Mouse (Mus musculus): ENCODE data around the gene Tbc1d10c. TPM values are rescaled to one million over a fixed set of nuclear protein-coding genes. Genes with fewer than 3 reads are reported as not detected.

Tbc1d10c gene
- polyA plus RNA-seq, 1 experiment from 2014 or later: 2.2 TPM

GRCm38 (mm10) chr19:4203604-4204326 lies 12.7 kb upstream of the Tbc1d10c start:
- Histone ChIP-seq H3K4me1 (ENCODE audit: control insufficient read depth in 2 of 2, insufficient read depth in 2 of 2, low read length in 2 of 2) (peaks cover 14 to 17% of the 10 kb centered on the region in 2 experiments), H3K27me3 (ENCODE audit: control insufficient read depth, insufficient read depth, low read length) (peaks cover 16% of the 10 kb centered on the region), H3K9ac (ENCODE audit: low read length) (no peak overlapping the region), H3K27ac (replicated peaks in 1 of 2; ENCODE audit: control insufficient read depth in 1 of 2, insufficient read depth in 1 of 2, low read depth in 2 of 2, low read length in 2 of 2) (0 out of 4 replicates have a peak overlapping the region, but pooled peaks of 1 of the 2 experiments have one; percentile 38), H3K9me3 (ENCODE audit: control insufficient read depth, low read length) (no peaks in the 10 kb centered on the region), H3K36me3 (ENCODE audit: control insufficient read depth, insufficient read depth, low read length) (peaks cover 18% of the 10 kb centered on the region), H3K4me2 (ENCODE audit: low read length) (no peak overlapping the region), H3K4me3 (ENCODE audit: control insufficient read depth in 1 of 2, insufficient read depth in 1 of 2, low read depth in 1 of 2, low read length in 2 of 2) (no peak overlapping the region)
- 51% methylated on average over 13 of the region's 13 CpGs for WGBS
- no peak for ATAC-seq (ENCODE audit: insufficient number of reproducible peaks, insufficient read depth, low FRiP score, low read depth)

- Histone ChIP-seq H3K4me1 (ENCODE audit: control insufficient read depth in 2 of 2, insufficient read depth in 2 of 2, low read length in 2 of 2) (peaks cover 14 to 17% of the 10 kb centered on the region in 2 experiments), H3K27me3 (ENCODE audit: control insufficient read depth, insufficient read depth, low read length) (peaks cover 16% of the 10 kb centered on the region), H3K27ac (replicated peaks in 1 of 2; ENCODE audit: control insufficient read depth in 1 of 2, insufficient read depth in 1 of 2, low read depth in 2 of 2, low read length in 2 of 2) (no peak overlapping the region), H3K36me3 (ENCODE audit: control insufficient read depth, insufficient read depth, low read length) (peaks cover 24% of the 10 kb centered on the region), H3K9ac (ENCODE audit: low read length) (no peak overlapping the region), H3K4me2 (ENCODE audit: low read length) (no peak overlapping the region), H3K4me3 (ENCODE audit: control insufficient read depth in 1 of 2, insufficient read depth in 1 of 2, low read depth in 1 of 2, low read length in 2 of 2) (no peak overlapping the region), H3K9me3 (ENCODE audit: control insufficient read depth, low read length) (no peaks in the 10 kb centered on the region)
- 64% methylated on average over 3 of the region's 3 CpGs for WGBS
- no peak for ATAC-seq (ENCODE audit: insufficient number of reproducible peaks, insufficient read depth, low FRiP score, low read depth)
Observed at GRCm38 (mm10) chr19:4203148-4203547, 12.1 kb upstream of the Tbc1d10c start.

GRCm38 (mm10) chr19:4202149-4202548 lies 11.1 kb upstream of the Tbc1d10c start:
- WGBS: 25% methylated on average over 7 of the region's 7 CpGs
- Histone ChIP-seq H3K27me3 (ENCODE audit: control insufficient read depth, insufficient read depth, low read length) (peaks cover 12% of the 10 kb centered on the region), H3K4me2 (ENCODE audit: low read length) (peak overlapping the region; percentile 95), H3K4me3 (ENCODE audit: control insufficient read depth in 1 of 2, insufficient read depth in 1 of 2, low read depth in 1 of 2, low read length in 2 of 2) (peak overlapping the region; percentile 74), H3K36me3 (ENCODE audit: control insufficient read depth, insufficient read depth, low read length) (peaks cover 28% of the 10 kb centered on the region), H3K27ac (replicated peaks in 1 of 2; ENCODE audit: control insufficient read depth in 1 of 2, insufficient read depth in 1 of 2, low read depth in 2 of 2, low read length in 2 of 2) (peak overlapping the region in 1 of 2 experiments; percentile 70; a peak in 2 of 4 replicates), H3K4me1 (ENCODE audit: control insufficient read depth in 2 of 2, insufficient read depth in 2 of 2, low read length in 2 of 2) (peaks cover 14 to 17% of the 10 kb centered on the region in 2 experiments), H3K9me3 (ENCODE audit: control insufficient read depth, low read length) (no peaks in the 10 kb centered on the region), H3K9ac (ENCODE audit: low read length) (peak overlapping the region; percentile 88)
- no peak for ATAC-seq (ENCODE audit: insufficient number of reproducible peaks, insufficient read depth, low FRiP score, low read depth)

GRCm38 (mm10) chr19:4201291-4201909 lies 10.3 kb upstream of the Tbc1d10c start, which contains the start of gene Rad9a:
Rad9a (minus strand) TSS chr19:4201662.
- peak within 1 kb of the TSS; percentile 46 to 70 for H3K27ac ChIP-seq (replicated peaks in 1 of 2; ENCODE audit: control insufficient read depth in 1 of 2, insufficient read depth in 1 of 2, low read depth in 2 of 2, low read length in 2 of 2)
- H3K36me3 ChIP-seq (ENCODE audit: control insufficient read depth, insufficient read depth, low read length): peaks cover 36% of the 10 kb centered on the region
- H3K9ac ChIP-seq (ENCODE audit: low read length): peak within 1 kb of the TSS; percentile 88
- WGBS: under 1% methylated on average over 34 of the region's 34 CpGs
- peaks cover 10% of the 10 kb centered on the region for H3K27me3 ChIP-seq (ENCODE audit: control insufficient read depth, insufficient read depth, low read length)
- no peaks in the 10 kb centered on the region for H3K9me3 ChIP-seq (ENCODE audit: control insufficient read depth, low read length)
- H3K4me1 ChIP-seq (ENCODE audit: control insufficient read depth in 2 of 2, insufficient read depth in 2 of 2, low read length in 2 of 2): peaks cover 14 to 22% of the 10 kb centered on the region in 2 experiments
- H3K4me3 ChIP-seq (ENCODE audit: control insufficient read depth in 1 of 2, insufficient read depth in 1 of 2, low read depth in 1 of 2, low read length in 2 of 2): peak within 1 kb of the TSS; percentile 74
- ATAC-seq (ENCODE audit: insufficient number of reproducible peaks, insufficient read depth, low FRiP score, low read depth): peak; percentile 79
- H3K4me2 ChIP-seq (ENCODE audit: low read length): peak within 1 kb of the TSS; percentile 95

- Histone ChIP-seq H3K27me3 (ENCODE audit: control insufficient read depth, insufficient read depth, low read length) (no peaks in the 10 kb centered on the region), H3K4me2 (ENCODE audit: low read length) (no peak overlapping the region), H3K4me1 (ENCODE audit: control insufficient read depth in 2 of 2, insufficient read depth in 2 of 2, low read length in 2 of 2) (peaks cover 20 to 36% of the 10 kb centered on the region in 2 experiments), H3K4me3 (ENCODE audit: control insufficient read depth in 1 of 2, insufficient read depth in 1 of 2, low read depth in 1 of 2, low read length in 2 of 2) (no peak overlapping the region), H3K36me3 (ENCODE audit: control insufficient read depth, insufficient read depth, low read length) (peaks cover 71% of the 10 kb centered on the region), H3K9ac (ENCODE audit: low read length) (no peak overlapping the region), H3K9me3 (ENCODE audit: control insufficient read depth, low read length) (no peaks in the 10 kb centered on the region), H3K27ac (replicated peaks in 1 of 2; ENCODE audit: control insufficient read depth in 1 of 2, insufficient read depth in 1 of 2, low read depth in 2 of 2, low read length in 2 of 2) (no peak overlapping the region)
- ATAC-seq (ENCODE audit: insufficient number of reproducible peaks, insufficient read depth, low FRiP score, low read depth): no peak
- 68% methylated on average over 3 of the region's 3 CpGs for WGBS
Observed at GRCm38 (mm10) chr19:4197180-4197579, 6.1 kb upstream of the Tbc1d10c start.

- Histone ChIP-seq H3K4me1 (ENCODE audit: control insufficient read depth in 2 of 2, insufficient read depth in 2 of 2, low read length in 2 of 2) (peaks cover 18 to 35% of the 10 kb centered on the region in 2 experiments), H3K4me3 (ENCODE audit: control insufficient read depth in 1 of 2, insufficient read depth in 1 of 2, low read depth in 1 of 2, low read length in 2 of 2) (no peak overlapping the region), H3K9me3 (ENCODE audit: control insufficient read depth, low read length) (no peaks in the 10 kb centered on the region), H3K9ac (ENCODE audit: low read length) (no peak overlapping the region; the same call in 1 of the 2 replicates), H3K27ac (replicated peaks in 1 of 2; ENCODE audit: control insufficient read depth in 1 of 2, insufficient read depth in 1 of 2, low read depth in 2 of 2, low read length in 2 of 2) (no peak overlapping the region), H3K36me3 (ENCODE audit: control insufficient read depth, insufficient read depth, low read length) (peaks cover 71% of the 10 kb centered on the region), H3K27me3 (ENCODE audit: control insufficient read depth, insufficient read depth, low read length) (no peaks in the 10 kb centered on the region), H3K4me2 (ENCODE audit: low read length) (no peak overlapping the region)
- ATAC-seq (ENCODE audit: insufficient number of reproducible peaks, insufficient read depth, low FRiP score, low read depth): no peak
- WGBS: 37% methylated on average over 5 of the region's 5 CpGs
Observed at GRCm38 (mm10) chr19:4196548-4196947, 5.5 kb upstream of the Tbc1d10c start.

GRCm38 (mm10) chr19:4196048-4196447 lies 5.0 kb upstream of the Tbc1d10c start:
- no peak overlapping the region for H3K4me3 ChIP-seq (ENCODE audit: control insufficient read depth in 1 of 2, insufficient read depth in 1 of 2, low read depth in 1 of 2, low read length in 2 of 2)
- H3K27ac ChIP-seq (replicated peaks in 1 of 2; ENCODE audit: control insufficient read depth in 1 of 2, insufficient read depth in 1 of 2, low read depth in 2 of 2, low read length in 2 of 2): no peak overlapping the region
- H3K4me1 ChIP-seq (ENCODE audit: control insufficient read depth in 2 of 2, insufficient read depth in 2 of 2, low read length in 2 of 2): peaks cover 21 to 40% of the 10 kb centered on the region in 2 experiments
- H3K9ac ChIP-seq (ENCODE audit: low read length): no peak overlapping the region
- no peaks in the 10 kb centered on the region for H3K27me3 ChIP-seq (ENCODE audit: control insufficient read depth, insufficient read depth, low read length)
- WGBS: 61% methylated on average over 2 of the region's 2 CpGs
- H3K9me3 ChIP-seq (ENCODE audit: control insufficient read depth, low read length): no peaks in the 10 kb centered on the region
- no peak for ATAC-seq (ENCODE audit: insufficient number of reproducible peaks, insufficient read depth, low FRiP score, low read depth)
- H3K36me3 ChIP-seq (ENCODE audit: control insufficient read depth, insufficient read depth, low read length): peaks cover 71% of the 10 kb centered on the region
- H3K4me2 ChIP-seq (ENCODE audit: low read length): no peak overlapping the region

Data from heart, embryonic 14.5 days (tissue).